Mouse (Mus musculus): ENCODE data around the gene Fzd7.

- TF ChIP-seq POLR2AphosphoS2 (IDR thresholded peaks at IDR 0.05; ENCODE audit: insufficient read length, low read depth) (no peak), POLR2A (IDR thresholded peaks at IDR 0.05; ENCODE audit: insufficient read length, low read depth) (no peak), MAX (IDR thresholded peaks at IDR 0.05; ENCODE audit: low read depth) (no peak), TCF12 (IDR thresholded peaks at IDR 0.05; ENCODE audit: insufficient read depth, poor library complexity, severe bottlenecking) (no peak), E2F4 (IDR thresholded peaks at IDR 0.05; ENCODE audit: insufficient read depth) (no peak), MYOG (IDR thresholded peaks at IDR 0.05; ENCODE audit: control insufficient read depth in 1 of 3, insufficient read depth in 1 of 3, insufficient read length in 2 of 3, low read depth in 2 of 3) (no peak), USF1 (IDR thresholded peaks at IDR 0.05; ENCODE audit: low read depth) (no peak), CEBPB (IDR thresholded peaks at IDR 0.05; ENCODE audit: insufficient read depth, poor library complexity, severe bottlenecking) (no peak), TCF3 (IDR thresholded peaks at IDR 0.05; ENCODE audit: insufficient read length, low read depth) (no peak), SRF (IDR thresholded peaks at IDR 0.05; ENCODE audit: control insufficient read depth, insufficient read length, low read depth) (no peak)
These were observed at the start of gene Fzd7 for GRCm38 (mm10) chr1:59482331-59482695.
